Mouse (Mus musculus) heart, postnatal 0 days (tissue): ENCODE data around the gene Sdhb.

Experiments
- CTCF ChIP-seq: IDR thresholded peaks from 2 replicates; pipeline ENCODE4 v1.5.1; 2016; ENCODE audit warnings: antibody characterized with exemption, control low read depth, low read depth
- EP300 ChIP-seq: IDR thresholded peaks from 2 replicates; pipeline ENCODE4 v1.6.1; 2016; ENCODE audit warnings: antibody characterized with exemption, low read depth

DNA sequence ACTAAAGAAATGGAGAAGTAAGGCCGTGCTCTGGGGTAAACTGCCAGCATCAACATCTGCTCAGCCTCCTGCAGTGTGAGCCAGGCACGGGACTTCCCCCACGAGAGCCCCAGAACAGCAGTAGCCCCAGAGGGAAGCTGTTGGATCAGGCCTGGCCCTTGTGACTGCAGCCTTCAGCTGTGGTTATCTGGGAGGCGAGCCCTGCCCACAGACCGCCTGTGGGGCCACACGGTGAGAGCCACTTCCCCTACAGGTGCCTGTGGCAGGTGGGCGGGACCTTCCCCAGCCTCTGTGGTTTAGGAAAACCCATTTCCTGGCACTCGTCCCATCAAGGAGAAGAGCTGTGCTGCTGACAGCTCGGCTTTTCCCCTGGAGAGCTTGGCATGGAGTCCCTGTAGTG, 22.4 kb downstream of the Sdhb start:
- no peak for TF ChIP-seq CTCF
- no peak for TF ChIP-seq EP300
